Comparison of ENCODE assay signal across 8 mouse cellular contexts in the genomic region with DNA sequence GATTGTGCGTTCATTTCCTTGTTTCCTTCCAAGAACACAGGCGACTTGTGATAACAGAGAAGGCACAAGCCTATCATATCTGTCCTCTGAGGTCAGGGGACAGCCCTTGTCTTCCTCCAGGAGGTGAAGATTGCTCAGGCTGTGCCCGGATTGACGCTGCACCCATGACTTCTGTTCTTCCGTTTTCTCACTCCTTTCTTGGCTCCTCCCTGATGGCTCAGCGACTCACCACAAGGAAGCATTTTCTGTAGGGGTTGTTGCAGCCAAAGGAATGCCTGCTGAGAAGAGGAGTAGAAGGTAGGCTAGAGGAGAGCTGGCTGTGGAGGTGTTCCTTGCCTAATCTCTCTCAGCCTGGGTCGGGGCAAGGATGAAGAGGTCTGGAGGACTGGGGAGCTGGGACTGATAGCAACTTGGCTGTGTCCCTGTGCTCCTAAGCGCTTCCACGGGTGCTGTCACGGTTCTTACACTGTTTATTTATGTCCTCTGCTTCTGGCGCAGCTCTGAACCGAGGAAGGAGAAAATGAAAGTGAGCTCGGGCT. TPM values are rescaled to one million over a fixed set of nuclear protein-coding genes. Genes with fewer than 3 reads are reported as not detected.
DNase-seq lines count a peak whose midpoint lies in the region; ATAC-seq and TF ChIP-seq lines count a peak whose summit lies in the region.

No protein-coding gene starts in this region.

- peak overlapping the region; percentile 26 for H3K4me2 ChIP-seq in forebrain, embryonic 13.5 days
- peak overlapping the region; percentile 74 for H3K4me2 ChIP-seq in intestine, embryonic 15.5 days (replicated peaks)
- peak overlapping the region; percentile 61 for H3K4me2 ChIP-seq in lung, embryonic 14.5 days

- no peak overlapping the region for H3K9ac ChIP-seq in forebrain, embryonic 13.5 days
- peak overlapping the region; percentile 58 for H3K9ac ChIP-seq in intestine, embryonic 15.5 days
- peak overlapping the region; percentile 50 for H3K9ac ChIP-seq in lung, embryonic 14.5 days

- H3K4me3 ChIP-seq in forebrain, embryonic 13.5 days, result no peak overlapping the region
- H3K4me3 ChIP-seq in forebrain, embryonic 10.5 days, result no peak overlapping the region
- peak overlapping the region; percentile 68 for H3K4me3 ChIP-seq in G1E (ENCODE audit: low read depth, low read length)
- H3K4me3 ChIP-seq in erythroblast, embryonic 14.5 days (replicated peaks), result peak overlapping the region; percentile 69
- peak overlapping the region; percentile 40 for H3K4me3 ChIP-seq in intestine, embryonic 15.5 days (replicated peaks)
- H3K4me3 ChIP-seq in lung, embryonic 14.5 days (ENCODE audit: low read depth, low read length), result peak overlapping the region; percentile 28

- peaks cover 36% of the 10 kb centered on the region for H3K4me1 ChIP-seq in forebrain, embryonic 13.5 days
- H3K4me1 ChIP-seq in forebrain, embryonic 10.5 days, result peaks cover 21% of the 10 kb centered on the region
- H3K4me1 ChIP-seq in G1E (ENCODE audit: insufficient read depth, low read depth, low read length), result peaks cover 67% of the 10 kb centered on the region
- H3K4me1 ChIP-seq in erythroblast, embryonic 14.5 days (ENCODE audit: control insufficient read depth), result peaks cover 72% of the 10 kb centered on the region
- H3K4me1 ChIP-seq in intestine, embryonic 15.5 days (replicated peaks), result peaks cover 23% of the 10 kb centered on the region; the same call in 1 of the 2 replicates
- H3K4me1 ChIP-seq in lung, embryonic 14.5 days (ENCODE audit: insufficient read depth), result peaks cover 14% of the 10 kb centered on the region; the same call in 1 of the 2 replicates

- no peak for DNase-seq in forebrain, embryonic 10.5 days (ENCODE audit: extremely low spot score, low spot score)
- peak; percentile 45 for DNase-seq in G1E (ENCODE audit: low spot score)
- DNase-seq in lung, embryonic 14.5 days, result peak; percentile 53
- DNase-seq in spleen, adult 12 weeks (ENCODE audit: low spot score), result peak; percentile 49
- no peak for DNase-seq in layer of hippocampus, postnatal 25 days (ENCODE audit: extremely low spot score in 1 of 2, low spot score in 1 of 2)

- no peak for ATAC-seq in forebrain, embryonic 13.5 days
- peak; percentile 76 for ATAC-seq in G1E (ENCODE audit: extremely low read depth, insufficient number of reproducible peaks, low FRiP score, poor library complexity, severe bottlenecking)
- ATAC-seq in intestine, embryonic 15.5 days, result peak; percentile 64
- ATAC-seq in lung, embryonic 14.5 days (ENCODE audit: insufficient read depth), result peak; percentile 11

- peaks cover 28% of the 10 kb centered on the region for H3K36me3 ChIP-seq in forebrain, embryonic 13.5 days (ENCODE audit: poor library complexity, severe bottlenecking)
- no peaks in the 10 kb centered on the region for H3K36me3 ChIP-seq in forebrain, embryonic 10.5 days (replicated peaks)
- H3K36me3 ChIP-seq in G1E (replicated peaks), result peaks cover 30% of the 10 kb centered on the region
- H3K36me3 ChIP-seq in erythroblast, embryonic 14.5 days (ENCODE audit: control insufficient read depth), result peaks cover 42% of the 10 kb centered on the region
- H3K36me3 ChIP-seq in intestine, embryonic 15.5 days, result no peaks in the 10 kb centered on the region
- no peaks in the 10 kb centered on the region for H3K36me3 ChIP-seq in lung, embryonic 14.5 days (ENCODE audit: insufficient read depth)

- WGBS in forebrain, embryonic 13.5 days, result 68% methylated on average over 13 of the region's 13 CpGs
- WGBS in forebrain, embryonic 10.5 days, result 60% methylated on average over 13 of the region's 13 CpGs
- 17% methylated on average over 13 of the region's 13 CpGs for WGBS in intestine, embryonic 15.5 days
- 18% methylated on average over 13 of the region's 13 CpGs for WGBS in lung, embryonic 14.5 days

- no peaks in the 10 kb centered on the region for H3K9me3 ChIP-seq in forebrain, embryonic 13.5 days (replicated peaks)
- H3K9me3 ChIP-seq in forebrain, embryonic 10.5 days, result no peaks in the 10 kb centered on the region
- no peaks in the 10 kb centered on the region for H3K9me3 ChIP-seq in G1E (replicated peaks)
- no peaks in the 10 kb centered on the region for H3K9me3 ChIP-seq in erythroblast, embryonic 14.5 days (ENCODE audit: control insufficient read depth, low read length)
- no peaks in the 10 kb centered on the region for H3K9me3 ChIP-seq in intestine, embryonic 15.5 days
- no peaks in the 10 kb centered on the region for H3K9me3 ChIP-seq in lung, embryonic 14.5 days (ENCODE audit: low read depth, low read length)

- no peak overlapping the region for H3K27ac ChIP-seq in forebrain, embryonic 13.5 days
- no peak overlapping the region for H3K27ac ChIP-seq in forebrain, embryonic 10.5 days
- peak overlapping the region; percentile 89 for H3K27ac ChIP-seq in intestine, embryonic 15.5 days
- H3K27ac ChIP-seq in lung, embryonic 14.5 days (ENCODE audit: low read depth), result peak overlapping the region; percentile 19; the same call in 1 of the 2 replicates

- TF ChIP-seq CTCF in G1E (IDR thresholded peaks at IDR 0.05; ENCODE audit: low read depth, low read length), result no peak
- no peak for TF ChIP-seq CTCF in lung, embryonic 14.5 days (IDR thresholded peaks at IDR 0.05; ENCODE audit: low read depth)

- H3K27me3 ChIP-seq in forebrain, embryonic 13.5 days, result no peaks in the 10 kb centered on the region
- peaks cover 23% of the 10 kb centered on the region for H3K27me3 ChIP-seq in forebrain, embryonic 10.5 days (ENCODE audit: poor library complexity, severe bottlenecking)
- no peaks in the 10 kb centered on the region for H3K27me3 ChIP-seq in G1E (ENCODE audit: insufficient read depth, low read length)
- H3K27me3 ChIP-seq in erythroblast, embryonic 14.5 days (ENCODE audit: control insufficient read depth), result no peaks in the 10 kb centered on the region
- H3K27me3 ChIP-seq in intestine, embryonic 15.5 days (replicated peaks), result no peaks in the 10 kb centered on the region
- no peaks in the 10 kb centered on the region for H3K27me3 ChIP-seq in lung, embryonic 14.5 days (ENCODE audit: insufficient read depth, low read length)

RNA-seq across cellular contexts. Expression of gene Rnasel, which starts 2.6 kb away (rescaled TPM):
- 38.1 and 41.9 TPM in 2 replicates for polyA plus RNA-seq in forebrain, embryonic 13.5 days (2015; fragmentation: Nextera tagmentation; extraction: Ambion mirVana)
- polyA plus RNA-seq in forebrain, embryonic 10.5 days (2016; fragmentation: Nextera tagmentation; extraction: Ambion mirVana), result 7.4 and 7.7 TPM in 2 replicates
- 99.4 and 144 TPM in 2 replicates for total RNA-seq in G1E (2014; fragmentation: Nextera tagmentation)
- 113 and 118 TPM in 2 replicates for total RNA-seq in G1E (2017)
- 4.6 and 4.8 TPM in 2 replicates for polyA plus RNA-seq in G1E (2012)
- 0.71 and 1.4 TPM in 2 replicates for polyA plus RNA-seq in erythroblast, embryonic 14.5 days (2012)
- polyA plus RNA-seq in intestine, embryonic 15.5 days (2015; fragmentation: Nextera tagmentation; extraction: Ambion mirVana), result 22.9 and 24.5 TPM in 2 replicates
- 6.8 and 7.7 TPM in 2 replicates for polyA plus RNA-seq in lung, embryonic 14.5 days (2014; fragmentation: Nextera tagmentation; extraction: Ambion mirVana)
- total RNA-seq in layer of hippocampus, postnatal 25 days (2021), result 1 to 10 TPM; 6.5 to 8.1 TPM

RNA-seq across cellular contexts. Expression of gene Rgs16, which starts 11.7 kb away (rescaled TPM):
- 38.5 and 43.7 TPM in 2 replicates for polyA plus RNA-seq in forebrain, embryonic 13.5 days (2015; fragmentation: Nextera tagmentation; extraction: Ambion mirVana)
- polyA plus RNA-seq in forebrain, embryonic 10.5 days (2016; fragmentation: Nextera tagmentation; extraction: Ambion mirVana), result 26.2 and 31.0 TPM in 2 replicates
- total RNA-seq in G1E (2014; fragmentation: Nextera tagmentation), result not detected in 2 replicates
- not detected in 2 replicates for total RNA-seq in G1E (2017)
- not detected in 2 replicates for polyA plus RNA-seq in G1E (2012)
- polyA plus RNA-seq in erythroblast, embryonic 14.5 days (2012), result not detected in 2 replicates
- 4.8 and 5.1 TPM in 2 replicates for polyA plus RNA-seq in intestine, embryonic 15.5 days (2015; fragmentation: Nextera tagmentation; extraction: Ambion mirVana)
- polyA plus RNA-seq in lung, embryonic 14.5 days (2014; fragmentation: Nextera tagmentation; extraction: Ambion mirVana), result 0.34 and 0.54 TPM in 2 replicates
- total RNA-seq in layer of hippocampus, postnatal 25 days (2021), result 1 to 10 TPM; 4.9 to 5.9 TPM

Comparison
In these comparisons a context has a peak if more than half of its experiments do, and no peak if none do; other contexts are left out.
1. H3K27ac ChIP-seq: peak in intestine, embryonic 15.5 days (single experiment) and lung, embryonic 14.5 days (single experiment); none in forebrain, embryonic 13.5 days (single experiment) and forebrain, embryonic 10.5 days (single experiment).
2. H3K4me3 ChIP-seq: peak in G1E (single experiment), erythroblast, embryonic 14.5 days (single experiment), intestine, embryonic 15.5 days (single experiment) and lung, embryonic 14.5 days (single experiment); none in forebrain, embryonic 13.5 days (single experiment) and forebrain, embryonic 10.5 days (single experiment).
3. DNase-seq: peak in G1E (single experiment), lung, embryonic 14.5 days (single experiment) and spleen, adult 12 weeks (single experiment); none in forebrain, embryonic 10.5 days (single experiment) and layer of hippocampus, postnatal 25 days (0 of 2).
4. Peak in every context shown above with its lines, with median percentiles within 50 percentile points of each other: H3K4me2 ChIP-seq.